Mouse (Mus musculus): ENCODE measurements around the gene Dlx6. TPM values are rescaled to one million over a fixed set of nuclear protein-coding genes. Genes with fewer than 3 reads are reported as not detected.

Dlx6 gene
- polyA plus RNA-seq, 1 experiment from 2014 or later: 14.7 TPM

GRCm38 (mm10) chr6:6879371-6880325 lies 16.5 kb downstream of the Dlx6 start:
- Histone ChIP-seq H3K27ac (replicated peaks) (peak overlapping the region; percentile 93), H3K4me2 (replicated peaks) (peak overlapping the region; percentile 66), H3K27me3 (peaks cover 48% of the 10 kb centered on the region)

GRCm38 (mm10) chr6:6880361-6881114 lies 17.4 kb downstream of the Dlx6 start:
- peaks cover 49% of the 10 kb centered on the region for H3K27me3 ChIP-seq

More at GRCm38 (mm10) chr6:6879371-6880325, 16.5 kb downstream of the Dlx6 start:
- 4% methylated on average over 44 of the region's 44 CpGs for WGBS
- Histone ChIP-seq H3K9me3 (no peaks in the 10 kb centered on the region), H3K4me3 (peak overlapping the region; percentile 52), H3K9ac (replicated peaks) (peak overlapping the region; percentile 70), H3K36me3 (no peaks in the 10 kb centered on the region), H3K4me1 (peaks cover 32% of the 10 kb centered on the region)
- ATAC-seq (replicated peaks): no peak

GRCm38 (mm10) chr6:6881115-6881637 lies 18.0 kb downstream of the Dlx6 start:
- Histone ChIP-seq H3K4me3 (peak overlapping the region; percentile 52), H3K9ac (replicated peaks) (peak overlapping the region; percentile 70), H3K4me1 (peaks cover 27% of the 10 kb centered on the region), H3K27ac (replicated peaks) (peak overlapping the region; percentile 93), H3K4me2 (replicated peaks) (peak overlapping the region; percentile 66), H3K27me3 (peaks cover 42% of the 10 kb centered on the region), H3K9me3 (no peaks in the 10 kb centered on the region), H3K36me3 (no peaks in the 10 kb centered on the region)
- no peak for ATAC-seq (replicated peaks)
- under 1% methylated on average over 30 of the region's 30 CpGs for WGBS

More at GRCm38 (mm10) chr6:6880361-6881114, 17.4 kb downstream of the Dlx6 start:
- H3K27ac ChIP-seq (replicated peaks): peak overlapping the region; percentile 93
- ATAC-seq (replicated peaks): no peak
- no peaks in the 10 kb centered on the region for H3K36me3 ChIP-seq
- peak overlapping the region; percentile 70 for H3K9ac ChIP-seq (replicated peaks)
- under 1% methylated on average over 24 of the region's 24 CpGs for WGBS
- peak overlapping the region; percentile 66 for H3K4me2 ChIP-seq (replicated peaks)
- peaks cover 29% of the 10 kb centered on the region for H3K4me1 ChIP-seq
- H3K9me3 ChIP-seq: no peaks in the 10 kb centered on the region
- peak overlapping the region; percentile 52 for H3K4me3 ChIP-seq

- H3K27me3 ChIP-seq: peaks cover 39% of the 10 kb centered on the region
- peak within 1 kb of the TSS; percentile 93 for H3K27ac ChIP-seq (replicated peaks)
- peak within 1 kb of the TSS; percentile 70 for H3K9ac ChIP-seq (replicated peaks)
- H3K36me3 ChIP-seq: no peaks in the 10 kb centered on the region
- H3K4me3 ChIP-seq: peak within 1 kb of the TSS; percentile 52
- H3K4me2 ChIP-seq (replicated peaks): peak within 1 kb of the TSS; percentile 66
- peaks cover 27% of the 10 kb centered on the region for H3K4me1 ChIP-seq
- ATAC-seq (replicated peaks): peak; percentile 89
- no peaks in the 10 kb centered on the region for H3K9me3 ChIP-seq
- WGBS: under 1% methylated on average over 37 of the region's 42 CpGs
These were observed 18.6 kb downstream of the Dlx6 start, which contains the start of gene Dlx5 for GRCm38 (mm10) chr6:6881638-6882190. TSS of gene Dlx5 (minus strand) at chr6:6882085.

- peak overlapping the region; percentile 93 for H3K27ac ChIP-seq (replicated peaks)
- 9% methylated on average over 10 of the region's 11 CpGs for WGBS
- peak overlapping the region; percentile 52 for H3K4me3 ChIP-seq
- peak; percentile 41 for ATAC-seq (replicated peaks)
- peaks cover 32% of the 10 kb centered on the region for H3K27me3 ChIP-seq
- H3K36me3 ChIP-seq: no peaks in the 10 kb centered on the region
- H3K4me1 ChIP-seq: peaks cover 27% of the 10 kb centered on the region
- no peaks in the 10 kb centered on the region for H3K9me3 ChIP-seq
- H3K9ac ChIP-seq (replicated peaks): no peak overlapping the region; the same call in 1 of the 2 replicates
- H3K4me2 ChIP-seq (replicated peaks): peak overlapping the region; percentile 66
These were observed 19.2 kb downstream of the Dlx6 start for GRCm38 (mm10) chr6:6882266-6882797.

- Histone ChIP-seq H3K27ac (replicated peaks) (no peak overlapping the region), H3K36me3 (no peaks in the 10 kb centered on the region), H3K9me3 (no peaks in the 10 kb centered on the region), H3K27me3 (peaks cover 22% of the 10 kb centered on the region), H3K9ac (replicated peaks) (no peak overlapping the region), H3K4me2 (replicated peaks) (no peak overlapping the region), H3K4me3 (no peak overlapping the region), H3K4me1 (peaks cover 24% of the 10 kb centered on the region)
- ATAC-seq (replicated peaks): peak; percentile 51
- 2% methylated on average over 12 of the region's 12 CpGs for WGBS
These were observed 21.8 kb downstream of the Dlx6 start for GRCm38 (mm10) chr6:6884897-6885296.

- Histone ChIP-seq H3K27ac (replicated peaks) (no peak overlapping the region), H3K4me3 (no peak overlapping the region), H3K4me2 (replicated peaks) (no peak overlapping the region), H3K4me1 (peaks cover 18% of the 10 kb centered on the region), H3K36me3 (no peaks in the 10 kb centered on the region), H3K9ac (replicated peaks) (no peak overlapping the region), H3K27me3 (peaks cover 22% of the 10 kb centered on the region), H3K9me3 (no peaks in the 10 kb centered on the region)
- no peak for ATAC-seq (replicated peaks)
- 88% methylated on average over 3 of the region's 3 CpGs for WGBS
These were observed 23.1 kb downstream of the Dlx6 start for GRCm38 (mm10) chr6:6886225-6886624.

GRCm38 (mm10) chr6:6890047-6890446 lies 26.9 kb downstream of the Dlx6 start:
- H3K4me3 ChIP-seq: no peak overlapping the region
- ATAC-seq (replicated peaks): no peak
- no peak overlapping the region for H3K4me2 ChIP-seq (replicated peaks)
- H3K36me3 ChIP-seq: no peaks in the 10 kb centered on the region
- H3K27ac ChIP-seq (replicated peaks): no peak overlapping the region
- H3K9ac ChIP-seq (replicated peaks): no peak overlapping the region
- H3K27me3 ChIP-seq: no peaks in the 10 kb centered on the region
- 67% methylated on average over 6 of the region's 6 CpGs for WGBS
- no peaks in the 10 kb centered on the region for H3K9me3 ChIP-seq
- no peaks in the 10 kb centered on the region for H3K4me1 ChIP-seq

GRCm38 (mm10) chr6:6909586-6909985 lies 46.5 kb downstream of the Dlx6 start:
- whole genome bisulfite sequencing: 57% methylated on average over 8 of the region's 8 CpGs
- ATAC-seq (replicated peaks): no peak
- Histone ChIP-seq H3K27ac (replicated peaks) (no peak overlapping the region), H3K4me2 (replicated peaks) (no peak overlapping the region), H3K9ac (replicated peaks) (no peak overlapping the region), H3K36me3 (no peaks in the 10 kb centered on the region), H3K27me3 (no peaks in the 10 kb centered on the region), H3K4me1 (no peaks in the 10 kb centered on the region), H3K4me3 (no peak overlapping the region), H3K9me3 (no peaks in the 10 kb centered on the region)

GRCm38 (mm10) chr6:6914304-6914703 lies 51.2 kb downstream of the Dlx6 start:
- Histone ChIP-seq H3K36me3 (no peaks in the 10 kb centered on the region), H3K4me2 (replicated peaks) (no peak overlapping the region), H3K4me3 (no peak overlapping the region), H3K27me3 (no peaks in the 10 kb centered on the region), H3K9ac (replicated peaks) (no peak overlapping the region), H3K9me3 (no peaks in the 10 kb centered on the region), H3K4me1 (no peaks in the 10 kb centered on the region), H3K27ac (replicated peaks) (no peak overlapping the region)
- WGBS: 86% methylated on average over 1 of the region's 1 CpGs
- no peak for ATAC-seq (replicated peaks)

- Histone ChIP-seq H3K4me2 (replicated peaks) (no peak overlapping the region), H3K27ac (replicated peaks) (no peak overlapping the region), H3K9ac (replicated peaks) (no peak overlapping the region), H3K27me3 (no peaks in the 10 kb centered on the region), H3K36me3 (no peaks in the 10 kb centered on the region), H3K4me1 (no peaks in the 10 kb centered on the region), H3K4me3 (no peak overlapping the region), H3K9me3 (no peaks in the 10 kb centered on the region)
- ATAC-seq (replicated peaks): peak; percentile 82
- 29% methylated on average over 5 of the region's 5 CpGs for WGBS
These were observed 51.9 kb downstream of the Dlx6 start for GRCm38 (mm10) chr6:6914849-6915525.

Data from forebrain, embryonic 15.5 days (tissue).